Mouse (Mus musculus): ENCODE measurements at regions not wholly inside any gene's neighbourhood (a gene's known extent, or its start where the extent isn't known, plus 50 kb on each side); places are given as distances from the start of the nearest gene placed in this dataset.

DNA sequence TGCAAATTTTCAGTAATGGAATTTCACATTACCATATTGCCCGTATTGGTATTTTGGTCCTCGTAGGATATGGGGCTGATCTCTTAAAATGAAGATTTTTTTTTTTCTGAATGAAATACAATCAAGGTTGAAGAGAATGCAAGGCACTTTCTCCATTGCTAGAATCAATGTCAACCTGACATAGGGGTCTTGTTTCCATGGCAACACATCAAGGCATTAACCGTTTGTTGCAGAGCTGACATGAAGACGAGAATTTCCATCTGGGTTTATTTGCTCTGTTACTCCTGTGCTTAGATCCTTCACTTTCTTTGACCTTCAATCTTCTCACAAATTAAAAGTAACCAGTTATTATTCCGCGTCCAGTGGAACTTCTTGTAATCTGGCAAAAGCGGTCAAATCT lies 184.2 kb downstream of the Csl start:
- Histone ChIP-seq H3K36me3 (ENCODE audit: control insufficient read depth, insufficient read depth, low read length, poor library complexity, severe bottlenecking) (no peaks in the 10 kb centered on the region), H3K9ac (ENCODE audit: low read depth, poor library complexity, severe bottlenecking) (no peak overlapping the region), H3K4me3 (ENCODE audit: low read depth, low read length) (no peak overlapping the region), H3K27me3 (ENCODE audit: control insufficient read depth, insufficient read depth, low read length, poor library complexity, severe bottlenecking) (no peaks in the 10 kb centered on the region), H3K4me1 (ENCODE audit: control insufficient read depth, insufficient read depth, low read length) (no peaks in the 10 kb centered on the region), H3K9me3 (replicated peaks; ENCODE audit: control insufficient read depth, insufficient read depth, low read length, poor library complexity, severe bottlenecking) (no peaks in the 10 kb centered on the region), H3K27ac (ENCODE audit: insufficient read depth, low read length) (no peak overlapping the region)
- TF ChIP-seq CTCF (IDR thresholded peaks at IDR 0.05; ENCODE audit: low read depth, low read length) (no peak), POLR2A (IDR thresholded peaks at IDR 0.05; ENCODE audit: insufficient read depth, low read length) (no peak), EP300 (IDR thresholded peaks at IDR 0.05; ENCODE audit: insufficient read depth, low read depth, low read length) (no peak)

GRCm38 (mm10) chr10:99576301-99576700 lies 183.2 kb downstream of the Csl start:
- no peak overlapping the region for H3K4me3 ChIP-seq (ENCODE audit: low read depth, low read length)
- no peaks in the 10 kb centered on the region for H3K27me3 ChIP-seq (ENCODE audit: control insufficient read depth, insufficient read depth, low read length, poor library complexity, severe bottlenecking)
- no peaks in the 10 kb centered on the region for H3K36me3 ChIP-seq (ENCODE audit: control insufficient read depth, insufficient read depth, low read length, poor library complexity, severe bottlenecking)
- TF ChIP-seq CTCF (IDR thresholded peaks at IDR 0.05; ENCODE audit: low read depth, low read length) (no peak), POLR2A (IDR thresholded peaks at IDR 0.05; ENCODE audit: insufficient read depth, low read length) (no peak), EP300 (IDR thresholded peaks at IDR 0.05; ENCODE audit: insufficient read depth, low read depth, low read length) (no peak)
- no peak overlapping the region for H3K27ac ChIP-seq (ENCODE audit: insufficient read depth, low read length)
- no peaks in the 10 kb centered on the region for H3K4me1 ChIP-seq (ENCODE audit: control insufficient read depth, insufficient read depth, low read length)
- H3K9me3 ChIP-seq (replicated peaks; ENCODE audit: control insufficient read depth, insufficient read depth, low read length, poor library complexity, severe bottlenecking): no peaks in the 10 kb centered on the region
- H3K9ac ChIP-seq (ENCODE audit: low read depth, poor library complexity, severe bottlenecking): no peak overlapping the region

DNA sequence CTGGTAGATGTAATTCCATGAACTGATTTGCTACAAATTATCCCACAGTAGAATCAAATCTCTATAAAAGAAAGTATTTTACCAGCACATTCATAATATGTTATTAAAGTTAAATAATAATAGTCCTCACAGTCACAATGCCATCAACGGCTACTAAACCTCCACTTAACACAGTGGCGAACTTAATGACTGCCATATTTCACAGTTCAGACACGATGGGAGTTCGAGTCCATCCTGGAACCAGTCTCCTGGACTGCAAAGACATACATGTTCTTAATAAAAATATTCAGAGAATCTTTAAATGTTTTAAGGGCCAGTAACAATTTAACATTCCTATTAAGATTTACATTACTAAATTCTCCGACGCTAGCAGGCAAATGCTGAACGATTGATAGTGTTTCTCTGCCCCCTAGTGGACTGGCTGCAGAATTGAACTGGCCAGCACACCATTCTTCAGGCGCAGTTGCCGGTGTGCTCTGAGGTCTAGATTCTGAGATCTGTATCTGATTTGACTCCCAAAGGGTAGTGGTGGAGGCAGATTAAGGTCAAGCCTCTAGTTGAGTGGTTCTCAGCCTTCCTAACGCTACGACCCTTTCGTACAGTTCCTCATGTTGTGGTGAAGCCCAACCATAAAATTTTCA lies 182.3 kb downstream of the Csl start:
- H3K27ac ChIP-seq (ENCODE audit: insufficient read depth, low read length): no peak overlapping the region
- H3K4me3 ChIP-seq (ENCODE audit: low read depth, low read length): no peak overlapping the region
- H3K27me3 ChIP-seq (ENCODE audit: control insufficient read depth, insufficient read depth, low read length, poor library complexity, severe bottlenecking): no peaks in the 10 kb centered on the region
- no peak overlapping the region for H3K9ac ChIP-seq (ENCODE audit: low read depth, poor library complexity, severe bottlenecking)
- TF ChIP-seq CTCF (IDR thresholded peaks at IDR 0.05; ENCODE audit: low read depth, low read length) (peak; percentile 69), EP300 (IDR thresholded peaks at IDR 0.05; ENCODE audit: insufficient read depth, low read depth, low read length) (no peak)
- no peaks in the 10 kb centered on the region for H3K9me3 ChIP-seq (replicated peaks; ENCODE audit: control insufficient read depth, insufficient read depth, low read length, poor library complexity, severe bottlenecking)
- H3K36me3 ChIP-seq (ENCODE audit: control insufficient read depth, insufficient read depth, low read length, poor library complexity, severe bottlenecking): no peaks in the 10 kb centered on the region
- H3K4me1 ChIP-seq (ENCODE audit: control insufficient read depth, insufficient read depth, low read length): no peaks in the 10 kb centered on the region

DNA sequence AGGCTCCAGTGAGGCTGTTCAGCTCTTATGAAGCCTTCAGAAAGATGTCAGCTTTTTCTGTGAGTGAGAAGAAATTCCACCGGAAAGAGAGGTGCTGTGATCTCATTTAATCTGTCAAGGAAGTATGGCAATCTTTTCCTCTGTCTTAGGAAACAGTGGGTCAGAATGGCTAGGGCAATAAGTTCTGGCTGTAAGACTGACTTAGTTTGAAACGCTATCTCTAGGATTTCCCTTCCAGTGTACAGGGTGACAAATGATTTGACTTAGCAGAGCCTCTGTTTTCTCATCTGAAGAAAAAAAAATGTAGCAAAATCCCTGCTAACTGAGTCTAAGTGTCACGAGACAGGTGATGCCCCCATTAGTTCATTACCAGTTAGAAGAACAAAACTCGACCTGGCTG lies 181.1 kb downstream of the Csl start:
- TF ChIP-seq EP300 (IDR thresholded peaks at IDR 0.05; ENCODE audit: insufficient read depth, low read depth, low read length) (no peak), POLR2A (IDR thresholded peaks at IDR 0.05; ENCODE audit: insufficient read depth, low read length) (no peak), CTCF (IDR thresholded peaks at IDR 0.05; ENCODE audit: low read depth, low read length) (no peak)
- no peak overlapping the region for H3K27ac ChIP-seq (ENCODE audit: insufficient read depth, low read length)
- H3K9ac ChIP-seq (ENCODE audit: low read depth, poor library complexity, severe bottlenecking): no peak overlapping the region
- no peaks in the 10 kb centered on the region for H3K9me3 ChIP-seq (replicated peaks; ENCODE audit: control insufficient read depth, insufficient read depth, low read length, poor library complexity, severe bottlenecking)
- H3K36me3 ChIP-seq (ENCODE audit: control insufficient read depth, insufficient read depth, low read length, poor library complexity, severe bottlenecking): no peaks in the 10 kb centered on the region
- H3K4me3 ChIP-seq (ENCODE audit: low read depth, low read length): no peak overlapping the region
- no peaks in the 10 kb centered on the region for H3K27me3 ChIP-seq (ENCODE audit: control insufficient read depth, insufficient read depth, low read length, poor library complexity, severe bottlenecking)
- no peaks in the 10 kb centered on the region for H3K4me1 ChIP-seq (ENCODE audit: control insufficient read depth, insufficient read depth, low read length)

DNA sequence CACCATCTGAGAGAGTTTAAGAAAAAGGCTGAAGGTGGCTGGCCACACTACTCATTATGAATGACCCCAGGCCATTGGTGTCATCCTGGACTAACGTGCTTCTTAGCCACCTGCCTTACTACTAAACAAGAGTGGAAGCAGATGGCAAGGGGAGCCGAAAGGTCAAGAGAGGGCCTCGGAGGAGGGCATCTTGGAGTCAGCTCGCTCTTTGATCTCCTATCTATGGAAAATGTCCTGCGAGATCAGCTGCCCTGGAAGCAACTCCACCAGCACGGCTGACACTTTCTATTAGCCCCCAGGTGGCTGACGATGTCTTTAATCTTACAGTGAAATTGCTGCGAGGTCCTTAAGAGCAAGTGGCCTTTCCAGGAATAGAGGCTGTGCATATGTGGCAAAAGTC lies 179.3 kb downstream of the Csl start:
- Histone ChIP-seq H3K27me3 (ENCODE audit: control insufficient read depth, insufficient read depth, low read length, poor library complexity, severe bottlenecking) (no peaks in the 10 kb centered on the region), H3K4me3 (ENCODE audit: low read depth, low read length) (no peak overlapping the region), H3K9ac (ENCODE audit: low read depth, poor library complexity, severe bottlenecking) (no peak overlapping the region), H3K36me3 (ENCODE audit: control insufficient read depth, insufficient read depth, low read length, poor library complexity, severe bottlenecking) (no peaks in the 10 kb centered on the region), H3K27ac (ENCODE audit: insufficient read depth, low read length) (no peak overlapping the region), H3K9me3 (replicated peaks; ENCODE audit: control insufficient read depth, insufficient read depth, low read length, poor library complexity, severe bottlenecking) (no peaks in the 10 kb centered on the region), H3K4me1 (ENCODE audit: control insufficient read depth, insufficient read depth, low read length) (no peaks in the 10 kb centered on the region)
- TF ChIP-seq POLR2A (IDR thresholded peaks at IDR 0.05; ENCODE audit: insufficient read depth, low read length): no peak
- no peak for TF ChIP-seq CTCF (IDR thresholded peaks at IDR 0.05; ENCODE audit: low read depth, low read length)
- no peak for TF ChIP-seq EP300 (IDR thresholded peaks at IDR 0.05; ENCODE audit: insufficient read depth, low read depth, low read length)

DNA sequence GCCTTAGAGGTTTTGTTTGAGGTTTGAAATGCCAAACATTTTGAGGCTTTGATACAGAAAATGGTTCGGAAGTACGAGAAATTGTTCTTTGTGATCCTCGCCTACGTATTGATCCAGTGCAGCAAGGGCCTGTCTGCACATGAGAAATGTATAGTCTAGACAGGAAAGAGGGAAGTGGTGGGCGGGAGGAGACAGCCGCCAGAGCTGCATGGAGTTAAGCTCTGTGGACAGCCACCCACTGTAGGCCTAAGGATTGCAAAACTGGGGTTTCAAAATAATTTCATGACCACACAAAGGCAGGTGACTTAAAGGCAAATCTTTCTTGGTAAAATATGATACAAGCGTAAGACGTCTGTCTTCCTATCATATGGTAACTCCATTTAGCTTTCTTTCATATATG lies 178.4 kb downstream of the Csl start:
- no peaks in the 10 kb centered on the region for H3K27me3 ChIP-seq (ENCODE audit: control insufficient read depth, insufficient read depth, low read length, poor library complexity, severe bottlenecking)
- no peak overlapping the region for H3K4me3 ChIP-seq (ENCODE audit: low read depth, low read length)
- TF ChIP-seq POLR2A (IDR thresholded peaks at IDR 0.05; ENCODE audit: insufficient read depth, low read length) (no peak), CTCF (IDR thresholded peaks at IDR 0.05; ENCODE audit: low read depth, low read length) (no peak), EP300 (IDR thresholded peaks at IDR 0.05; ENCODE audit: insufficient read depth, low read depth, low read length) (no peak)
- H3K27ac ChIP-seq (ENCODE audit: insufficient read depth, low read length): no peak overlapping the region
- no peaks in the 10 kb centered on the region for H3K36me3 ChIP-seq (ENCODE audit: control insufficient read depth, insufficient read depth, low read length, poor library complexity, severe bottlenecking)
- H3K9ac ChIP-seq (ENCODE audit: low read depth, poor library complexity, severe bottlenecking): no peak overlapping the region
- no peaks in the 10 kb centered on the region for H3K4me1 ChIP-seq (ENCODE audit: control insufficient read depth, insufficient read depth, low read length)
- no peaks in the 10 kb centered on the region for H3K9me3 ChIP-seq (replicated peaks; ENCODE audit: control insufficient read depth, insufficient read depth, low read length, poor library complexity, severe bottlenecking)

Measured in ES-Bruce4 (cell line).